Mouse (Mus musculus) liver, postnatal 0 days (tissue): ENCODE data around the gene Olfr224.

Experiments
- CTCF ChIP-seq: sonication (generic); IDR thresholded peaks from 2 replicates; pipeline ENCODE4 v1.5.1; 2016; ENCODE audit warnings: antibody characterized with exemption, low read depth
- EP300 ChIP-seq: IDR thresholded peaks from 2 replicates; pipeline ENCODE4 v1.6.1; 2016; ENCODE audit warnings: antibody characterized with exemption, low read depth, mild to moderate bottlenecking

DNA sequence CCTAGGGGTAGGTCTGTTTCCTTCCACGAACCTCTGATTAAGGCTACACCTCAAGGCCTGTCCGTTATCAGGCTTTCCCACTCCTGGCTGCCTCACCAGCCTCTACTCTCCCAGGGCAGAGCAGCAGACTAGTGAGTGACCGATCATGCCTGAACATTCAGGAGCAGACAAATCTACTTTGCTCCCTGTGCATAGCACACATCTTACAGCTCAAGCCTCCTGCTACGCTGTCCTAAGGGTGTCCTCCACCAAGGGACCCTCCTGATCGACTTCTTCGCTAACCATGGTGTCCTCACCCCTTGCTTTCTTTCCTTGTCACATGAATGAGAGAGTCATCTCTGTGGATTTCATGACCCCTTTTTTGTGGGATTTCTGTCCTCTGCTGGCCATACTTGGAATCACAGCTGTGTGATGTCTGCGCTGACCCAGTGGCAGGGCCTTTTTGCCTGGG lies 17.6 kb upstream of the Olfr224 start:
- TF ChIP-seq EP300, result peak; percentile 84
- TF ChIP-seq CTCF, result peak; percentile 87
